Mouse (Mus musculus) thymus, adult 2 months (tissue): ENCODE data around the gene Gphn. TPM values are rescaled to one million over a fixed set of nuclear protein-coding genes. Genes with fewer than 3 reads are reported as not detected.

Experiments
- DNase-seq: peaks from one replicate; pipeline ENCODE4 v3.0.0; 2021
- H3K27ac ChIP-seq: fragments of 200-500 bp; 2 replicates; pipeline ENCODE4 v1.5.1; 2012; ENCODE audit warnings: low read length, control low read depth; ENCODE audit not compliant: control insufficient read depth, insufficient read depth
- H3K27me3 ChIP-seq: fragments of 200-500 bp; 2 replicates; pipeline ENCODE4 v1.6.1; 2012; ENCODE audit warnings: mild to moderate bottlenecking, low read length, moderate library complexity, mixed read lengths; ENCODE audit not compliant: control insufficient read depth, insufficient read depth
- H3K36me3 ChIP-seq: fragments of 200-500 bp; 2 replicates; pipeline ENCODE4 v1.6.1; 2012; ENCODE audit warnings: mild to moderate bottlenecking, low read length, moderate library complexity; ENCODE audit not compliant: control insufficient read depth, insufficient read depth
- H3K4me1 ChIP-seq: fragments of 200-500 bp; replicated peaks from 2 replicates; pipeline ENCODE4 v1.6.1; 2012; ENCODE audit warnings: low read length; ENCODE audit not compliant: control insufficient read depth, insufficient read depth
- H3K4me3 ChIP-seq: fragments of 200-500 bp; 2 replicates; pipeline ENCODE4 v1.5.1; 2012; ENCODE audit warnings: mild to moderate bottlenecking, low read length, control low read depth, moderate library complexity; ENCODE audit not compliant: control insufficient read depth, insufficient read depth
- CTCF ChIP-seq: fragments of 200-500 bp; IDR thresholded peaks from 2 replicates; pipeline ENCODE4 v1.5.1; 2012; ENCODE audit warnings: mild to moderate bottlenecking, control low read depth, low read length, moderate library complexity, borderline replicate concordance; ENCODE audit not compliant: control insufficient read depth, poor library complexity, insufficient read depth; ENCODE audit errors: extremely low read depth
- POLR2A ChIP-seq: fragments of 200-500 bp; IDR thresholded peaks from 2 replicates; pipeline ENCODE4 v1.6.1; 2012; ENCODE audit warnings: mild to moderate bottlenecking, low read length, control low read depth, moderate library complexity; ENCODE audit not compliant: control insufficient read depth, poor library complexity, insufficient read depth; ENCODE audit errors: extremely low read depth
- WGBS: fragments of 180-500 bp; shearing (Covaris S2); methylation state at CpG from one replicate; pipeline ENCODE4 v1.1.7; 2018; 5-methylcytosine and 5-hydroxymethylcytosine counted together
- polyA plus RNA-seq: library from polyadenylated mRNA; depleted of rRNA; stranded (reverse); fragments of >200 nt; gene quantifications from 2 replicates; pipeline ENCODE4 v1.2.3, GENCODE M21; 2012

Gphn gene
- polyA plus RNA-seq, 1 experiment: 8.2 TPM

- no peak for DNase-seq
- 92% methylated on average over 4 of the region's 4 CpGs for WGBS
- Histone ChIP-seq H3K27ac (no peak overlapping the region), H3K27me3 (no peaks in the 10 kb centered on the region), H3K4me1 (no peaks in the 10 kb centered on the region), H3K36me3 (no peaks in the 10 kb centered on the region), H3K4me3 (no peak overlapping the region)
- no peak for TF ChIP-seq CTCF
- no peak for TF ChIP-seq POLR2A
Measured at GRCm38 (mm10) chr12:78206571-78206960, 19.6 kb upstream of the Gphn start.

- no peak overlapping the region for H3K4me3 ChIP-seq
- H3K27me3 ChIP-seq: no peaks in the 10 kb centered on the region
- DNase-seq: no peak
- TF ChIP-seq POLR2A (no peak), CTCF (no peak)
- no peak overlapping the region for H3K27ac ChIP-seq
- no peaks in the 10 kb centered on the region for H3K4me1 ChIP-seq
- WGBS: 92% methylated on average over 2 of the region's 2 CpGs
- H3K36me3 ChIP-seq: no peaks in the 10 kb centered on the region
Measured at GRCm38 (mm10) chr12:78209856-78210255, 16.3 kb upstream of the Gphn start.

DNA sequence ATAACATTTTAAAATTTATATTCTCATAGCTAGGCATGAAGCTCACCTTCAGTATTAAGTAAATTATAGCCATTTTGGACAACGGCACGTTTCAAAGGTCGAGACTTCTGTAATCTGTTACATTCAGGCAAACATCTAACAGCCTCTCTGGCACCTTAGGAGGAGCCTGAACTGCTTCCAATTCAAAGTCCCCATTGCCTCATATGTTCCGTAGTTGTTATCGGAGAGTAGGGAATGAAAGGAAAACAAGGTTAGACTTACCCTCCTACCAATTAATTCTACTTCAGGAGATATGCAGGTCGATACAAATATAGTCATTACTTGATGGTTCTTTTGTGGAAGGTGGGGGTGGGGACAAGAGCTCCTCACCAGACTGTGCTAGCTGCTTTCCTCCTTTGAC lies 10.7 kb upstream of the Gphn start:
- no peaks in the 10 kb centered on the region for H3K27me3 ChIP-seq
- H3K4me3 ChIP-seq: no peak overlapping the region
- no peak overlapping the region for H3K27ac ChIP-seq
- no peak for DNase-seq
- H3K36me3 ChIP-seq: no peaks in the 10 kb centered on the region
- TF ChIP-seq POLR2A: no peak
- TF ChIP-seq CTCF: no peak
- no peaks in the 10 kb centered on the region for H3K4me1 ChIP-seq
- 94% methylated on average over 6 of the region's 6 CpGs for WGBS

DNA sequence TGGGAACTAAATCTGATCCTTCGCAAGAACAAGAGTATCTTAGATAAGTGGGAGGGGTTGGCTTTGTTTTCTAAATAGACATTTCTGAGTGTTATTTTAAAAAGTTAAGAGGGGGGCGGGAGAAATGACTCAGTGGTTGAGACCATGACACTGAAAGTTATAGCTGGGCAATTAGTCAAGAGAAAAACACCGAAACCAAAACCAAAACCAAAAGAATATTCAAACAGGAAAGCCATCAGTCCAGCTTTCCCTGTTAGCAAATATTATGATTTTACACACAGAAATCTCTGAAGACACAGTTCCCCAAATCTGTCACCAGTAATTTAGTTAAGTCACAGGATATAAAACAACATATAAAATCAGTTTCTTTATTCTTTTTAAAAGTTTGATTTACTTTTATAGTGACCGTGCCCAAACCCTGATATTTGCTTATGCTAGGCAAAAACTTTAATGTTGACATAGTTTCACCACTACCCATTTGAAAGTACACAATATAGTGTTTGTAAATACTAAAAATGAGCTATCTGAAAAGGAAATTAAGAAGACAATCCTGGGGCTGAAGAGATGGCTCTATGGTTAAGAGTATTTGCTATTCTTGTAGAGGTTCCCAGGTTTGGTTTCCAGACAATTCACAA lies 6.9 kb upstream of the Gphn start:
- H3K27me3 ChIP-seq: no peaks in the 10 kb centered on the region
- H3K36me3 ChIP-seq: no peaks in the 10 kb centered on the region
- H3K27ac ChIP-seq: no peak overlapping the region
- DNase-seq: no peak
- H3K4me1 ChIP-seq: no peaks in the 10 kb centered on the region
- 48% methylated on average over 4 of the region's 4 CpGs for WGBS
- TF ChIP-seq CTCF (no peak), POLR2A (no peak)
- no peak overlapping the region for H3K4me3 ChIP-seq

DNA sequence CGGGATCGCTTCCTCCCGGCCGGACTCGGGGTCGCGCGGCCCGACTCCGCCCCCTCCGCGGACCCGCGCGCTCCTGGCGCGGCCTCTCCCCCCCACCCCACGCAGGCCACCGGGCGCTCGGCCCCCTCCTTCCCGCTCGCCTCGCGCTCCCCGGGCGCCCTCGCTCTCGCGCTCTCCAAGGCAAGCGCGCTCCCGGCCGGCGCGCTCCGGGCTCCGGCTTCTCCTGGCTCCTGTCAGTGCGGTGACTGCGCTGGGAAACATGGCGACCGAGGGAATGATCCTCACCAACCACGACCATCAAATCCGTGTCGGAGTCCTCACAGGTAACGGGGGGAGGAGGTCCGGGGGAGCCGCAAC lies 318 bp downstream of the Gphn start:
- H3K27me3 ChIP-seq: no peaks in the 10 kb centered on the region
- peak overlapping the region; percentile 33 for H3K27ac ChIP-seq
- whole genome bisulfite sequencing: under 1% methylated on average over 47 of the region's 48 CpGs
- peak overlapping the region; percentile 74 for H3K4me3 ChIP-seq
- no peaks in the 10 kb centered on the region for H3K4me1 ChIP-seq
- no peak for DNase-seq
- no peaks in the 10 kb centered on the region for H3K36me3 ChIP-seq
- TF ChIP-seq POLR2A (0 out of 2 replicates have a peak, but pooled peaks have one; percentile 17), CTCF (no peak)

GRCm38 (mm10) chr12:78227021-78227932 lies 1.1 kb downstream of the Gphn start:
- no peak overlapping the region for H3K27ac ChIP-seq
- H3K36me3 ChIP-seq: no peaks in the 10 kb centered on the region
- no peaks in the 10 kb centered on the region for H3K4me1 ChIP-seq
- TF ChIP-seq POLR2A (no peak), CTCF (no peak)
- under 1% methylated on average over 50 of the region's 57 CpGs for WGBS
- H3K27me3 ChIP-seq: no peaks in the 10 kb centered on the region
- DNase-seq: peak; percentile 45
- H3K4me3 ChIP-seq: peak overlapping the region; percentile 74

GRCm38 (mm10) chr12:78228139-78228538 lies 2.0 kb downstream of the Gphn start:
- TF ChIP-seq CTCF (no peak), POLR2A (no peak)
- 83% methylated on average over 4 of the region's 4 CpGs for WGBS
- no peak for DNase-seq
- Histone ChIP-seq H3K27ac (no peak overlapping the region), H3K4me1 (no peaks in the 10 kb centered on the region), H3K36me3 (no peaks in the 10 kb centered on the region), H3K27me3 (no peaks in the 10 kb centered on the region), H3K4me3 (no peak overlapping the region)
